Mouse (Mus musculus) lung, postnatal 0 days (tissue): ENCODE data around the gene Mgarp. TPM values are rescaled to one million over a fixed set of nuclear protein-coding genes. Genes with fewer than 3 reads are reported as not detected.

Experiments used
- ATAC-seq: fragments of 200-750 bp; cut with Nextera tagmentation; 2 replicates; pipeline ENCODE4 v1.8.0; 2017; ENCODE audit warnings: moderate library complexity
- DNase-seq: peaks from one replicate; pipeline ENCODE4 v3.0.0-alpha.2; 2016; ENCODE audit warnings: low spot score
- H3K27ac ChIP-seq: fragments of 300-500 bp; sonication (generic); 2 replicates; pipeline ENCODE4 v1.5.1; 2014; ENCODE audit warnings: antibody characterized with exemption, mild to moderate bottlenecking, low read length, mixed read lengths
- H3K27me3 ChIP-seq: fragments of 300-500 bp; sonication (generic); replicated peaks from 2 replicates; pipeline ENCODE4 v1.6.1; 2014; ENCODE audit warnings: low read length, mixed read lengths; ENCODE audit not compliant: insufficient read depth
- H3K36me3 ChIP-seq: fragments of 300-500 bp; sonication (generic); 2 replicates; pipeline ENCODE4 v1.6.1; 2014; ENCODE audit warnings: low read length, mixed read lengths; ENCODE audit not compliant: insufficient read depth
- H3K4me1 ChIP-seq: fragments of 300-500 bp; sonication (generic); 2 replicates; pipeline ENCODE4 v1.6.1; 2014; ENCODE audit warnings: antibody characterized with exemption, low read depth, low read length, mixed read lengths; ENCODE audit not compliant: insufficient read depth
- H3K4me2 ChIP-seq: fragments of 300-500 bp; sonication (generic); replicated peaks from 2 replicates; pipeline ENCODE4 v1.6.1; 2014; ENCODE audit warnings: low read depth, mild to moderate bottlenecking, low read length, moderate library complexity, mixed read lengths
- H3K4me3 ChIP-seq: fragments of 300-500 bp; sonication (generic); 2 replicates; pipeline ENCODE4 v1.5.1; 2014; ENCODE audit warnings: low read depth, low read length
- H3K9ac ChIP-seq: fragments of 300-500 bp; sonication (generic); replicated peaks from 2 replicates; pipeline ENCODE4 v1.6.1; 2014; ENCODE audit warnings: low read depth, mild to moderate bottlenecking
- H3K9me3 ChIP-seq: fragments of 300-500 bp; sonication (generic); 2 replicates; pipeline ENCODE4 v1.6.1; 2016; ENCODE audit warnings: low read length, mixed read lengths
- CTCF ChIP-seq: IDR thresholded peaks from 2 replicates; pipeline ENCODE4 v1.5.1; 2016; ENCODE audit warnings: antibody characterized with exemption, mild to moderate bottlenecking
- EP300 ChIP-seq: IDR thresholded peaks from 2 replicates; pipeline ENCODE4 v1.6.1; 2016; ENCODE audit warnings: antibody characterized with exemption, mild to moderate bottlenecking, control low read depth
- WGBS: fragments of 180-500 bp; shearing (Covaris S2); extraction: QIAGEN DNeasy Blood & Tissue Kit; methylation state at CpG from one replicate; pipeline ENCODE4 v1.1.7; 2014; 5-methylcytosine and 5-hydroxymethylcytosine counted together
- polyA plus RNA-seq: library from polyadenylated mRNA; unstranded; fragments of >200 nt; fragmentation: Nextera tagmentation; extraction: Ambion mirVana; gene quantifications from 2 replicates; pipeline ENCODE4 v1.2.1, GENCODE M21; 2015

Gene Mgarp
- polyA plus RNA-seq, 1 experiment from 2014 or later, result not detected

GRCm38 (mm10) chr3:51391591-51391990 is 4.9 kb downstream of the Mgarp start:
- no peak for DNase-seq
- TF ChIP-seq EP300, result no peak
- no peak for TF ChIP-seq CTCF

GRCm38 (mm10) chr3:51391095-51391494 is 5.4 kb downstream of the Mgarp start:
- no peak for ATAC-seq
- no peak for DNase-seq
- Histone ChIP-seq H3K27me3 (no peaks in the 10 kb centered on the region), H3K4me2 (no peak overlapping the region), H3K9ac (no peak overlapping the region), H3K27ac (no peak overlapping the region), H3K4me1 (no peaks in the 10 kb centered on the region), H3K9me3 (no peaks in the 10 kb centered on the region), H3K4me3 (no peak overlapping the region), H3K36me3 (no peaks in the 10 kb centered on the region)
- TF ChIP-seq CTCF (no peak), EP300 (no peak)
- WGBS, result 65% methylated on average over 5 of the region's 5 CpGs

More at GRCm38 (mm10) chr3:51391591-51391990, 4.9 kb downstream of the Mgarp start:
- Histone ChIP-seq H3K9ac (no peak overlapping the region), H3K4me1 (no peaks in the 10 kb centered on the region), H3K9me3 (no peaks in the 10 kb centered on the region), H3K4me2 (no peak overlapping the region), H3K36me3 (no peaks in the 10 kb centered on the region), H3K27ac (no peak overlapping the region), H3K27me3 (no peaks in the 10 kb centered on the region), H3K4me3 (no peak overlapping the region)
- ATAC-seq, result no peak
- 92% methylated on average over 5 of the region's 5 CpGs for WGBS

GRCm38 (mm10) chr3:51388904-51389303 is 7.6 kb downstream of the Mgarp start:
- ATAC-seq, result no peak
- TF ChIP-seq EP300, result no peak
- TF ChIP-seq CTCF, result no peak

GRCm38 (mm10) chr3:51387868-51388381 is 8.6 kb downstream of the Mgarp start:
- no peaks in the 10 kb centered on the region for H3K4me1 ChIP-seq
- no peaks in the 10 kb centered on the region for H3K27me3 ChIP-seq
- ATAC-seq (no peak), DNase-seq (no peak)
- WGBS, result 61% methylated on average over 8 of the region's 8 CpGs
- H3K9me3 ChIP-seq, result no peaks in the 10 kb centered on the region
- no peak overlapping the region for H3K4me2 ChIP-seq
- H3K4me3 ChIP-seq, result no peak overlapping the region
- no peak overlapping the region for H3K9ac ChIP-seq
- no peak for TF ChIP-seq EP300
- TF ChIP-seq CTCF, result no peak
- H3K36me3 ChIP-seq, result no peaks in the 10 kb centered on the region
- no peak overlapping the region for H3K27ac ChIP-seq

More at GRCm38 (mm10) chr3:51388904-51389303, 7.6 kb downstream of the Mgarp start:
- Histone ChIP-seq H3K9ac (0 out of 2 replicates have a peak overlapping the region, but pooled peaks have one; percentile 23), H3K9me3 (no peaks in the 10 kb centered on the region), H3K4me3 (no peak overlapping the region), H3K36me3 (no peaks in the 10 kb centered on the region), H3K4me2 (peak overlapping the region; percentile 36), H3K27me3 (no peaks in the 10 kb centered on the region), H3K4me1 (no peaks in the 10 kb centered on the region), H3K27ac (no peak overlapping the region)
- 4% methylated on average over 13 of the region's 13 CpGs for WGBS
- no peak for DNase-seq

GRCm38 (mm10) chr3:51387134-51387451 is 9.4 kb downstream of the Mgarp start:
- Histone ChIP-seq H3K36me3 (no peaks in the 10 kb centered on the region), H3K9me3 (no peaks in the 10 kb centered on the region), H3K27me3 (no peaks in the 10 kb centered on the region), H3K4me3 (no peak overlapping the region), H3K4me2 (no peak overlapping the region), H3K4me1 (no peaks in the 10 kb centered on the region), H3K27ac (no peak overlapping the region), H3K9ac (no peak overlapping the region)
- TF ChIP-seq EP300, result no peak
- TF ChIP-seq CTCF, result no peak
- DNase-seq (peak; percentile 27), ATAC-seq (peak; percentile 41; the same call in 1 of the 2 replicates)
- 53% methylated on average over 3 of the region's 3 CpGs for WGBS

- Histone ChIP-seq H3K9me3 (no peaks in the 10 kb centered on the region), H3K36me3 (no peaks in the 10 kb centered on the region), H3K4me2 (no peak overlapping the region), H3K9ac (no peak overlapping the region), H3K27me3 (no peaks in the 10 kb centered on the region), H3K27ac (no peak overlapping the region), H3K4me3 (no peak overlapping the region), H3K4me1 (no peaks in the 10 kb centered on the region)
- ATAC-seq (no peak), DNase-seq (no peak)
- TF ChIP-seq CTCF (no peak), EP300 (no peak)
- WGBS, result 53% methylated on average over 12 of the region's 12 CpGs
Observed at GRCm38 (mm10) chr3:51386441-51387133, 10.0 kb downstream of the Mgarp start.
